Mouse (Mus musculus) embryonic fibroblast, embryonic 13.5 days (primary cell): ENCODE results near the gene Slc23a4.

Experiments
- CTCF ChIP-seq: IDR thresholded peaks from 2 replicates; pipeline ENCODE4 v1.5.1; 2011; ENCODE audit warnings: mild to moderate bottlenecking, control low read depth, low read length, moderate library complexity, borderline replicate concordance; ENCODE audit not compliant: insufficient read depth
- POLR2A ChIP-seq: IDR thresholded peaks from 2 replicates; pipeline ENCODE4 v1.6.1; 2011; ENCODE audit warnings: low read depth, mild to moderate bottlenecking, control low read depth, low read length, moderate library complexity

DNA sequence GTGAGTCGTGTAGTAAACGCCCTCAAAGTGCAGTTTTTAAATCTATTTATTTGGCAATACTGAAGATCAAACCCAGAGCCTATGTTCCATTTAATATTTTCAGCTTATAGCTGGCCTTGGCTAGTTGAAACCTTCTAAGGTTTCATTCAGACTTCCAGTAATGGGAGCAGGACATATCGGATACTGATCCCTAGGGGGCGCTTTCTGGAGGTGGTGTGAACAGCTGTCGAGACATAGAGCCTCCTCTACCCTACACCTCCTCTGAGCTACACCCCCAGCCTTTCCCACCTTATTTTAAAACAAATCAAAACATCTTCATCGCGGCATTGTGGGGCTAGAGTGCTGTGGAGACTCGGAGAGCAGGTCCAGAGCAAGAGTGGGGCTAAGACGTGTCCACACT lies 7.5 kb downstream of the Slc23a4 start:
- TF ChIP-seq CTCF (no peak), POLR2A (no peak)
